Mouse (Mus musculus): ENCODE results near the gene Rbfox2.

DNA sequence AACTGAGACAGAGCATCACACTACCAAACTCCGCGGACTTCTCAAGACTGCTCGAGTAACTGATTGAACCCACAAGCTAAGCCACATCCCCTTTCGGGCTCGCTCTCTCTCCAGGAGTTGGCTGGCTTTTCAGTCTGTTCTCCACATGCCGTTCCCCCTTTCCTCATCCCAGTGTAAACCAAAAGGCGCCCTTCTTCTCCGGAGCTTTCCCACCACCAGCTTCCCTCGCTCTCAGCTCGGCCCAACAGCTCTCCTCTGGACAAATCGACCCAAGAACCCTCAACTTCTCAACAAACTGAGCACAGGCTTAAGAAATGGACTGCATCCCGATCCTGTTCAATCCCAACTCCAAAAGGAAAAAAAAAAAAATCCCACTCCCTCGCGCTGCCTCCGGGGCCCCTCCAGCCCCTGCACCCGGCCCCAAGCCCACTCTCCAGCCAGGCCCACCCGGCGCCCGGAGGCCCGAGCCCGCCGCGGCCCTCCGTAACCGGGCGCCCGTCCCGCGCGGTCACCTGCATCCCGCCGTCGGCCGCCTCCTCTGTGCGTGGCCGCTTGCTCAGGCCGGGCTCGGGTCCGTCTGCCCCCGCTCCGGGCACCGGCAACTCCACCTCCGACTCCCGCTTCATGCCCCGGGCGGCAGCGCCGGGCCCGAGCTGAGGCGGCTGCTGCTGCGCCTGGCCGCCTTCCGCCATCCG, 805 bp downstream of the Rbfox2 start:
- TF ChIP-seq CTCF (IDR thresholded peaks at IDR 0.05; ENCODE audit: low read depth, low read length): no peak
- no peak for TF ChIP-seq POLR2A (IDR thresholded peaks at IDR 0.05; ENCODE audit: extremely low read depth, insufficient read depth, low read length)

Measured in liver, adult 2 months (tissue).